Mouse (Mus musculus): ENCODE results near the gene Trim33.

DNA sequence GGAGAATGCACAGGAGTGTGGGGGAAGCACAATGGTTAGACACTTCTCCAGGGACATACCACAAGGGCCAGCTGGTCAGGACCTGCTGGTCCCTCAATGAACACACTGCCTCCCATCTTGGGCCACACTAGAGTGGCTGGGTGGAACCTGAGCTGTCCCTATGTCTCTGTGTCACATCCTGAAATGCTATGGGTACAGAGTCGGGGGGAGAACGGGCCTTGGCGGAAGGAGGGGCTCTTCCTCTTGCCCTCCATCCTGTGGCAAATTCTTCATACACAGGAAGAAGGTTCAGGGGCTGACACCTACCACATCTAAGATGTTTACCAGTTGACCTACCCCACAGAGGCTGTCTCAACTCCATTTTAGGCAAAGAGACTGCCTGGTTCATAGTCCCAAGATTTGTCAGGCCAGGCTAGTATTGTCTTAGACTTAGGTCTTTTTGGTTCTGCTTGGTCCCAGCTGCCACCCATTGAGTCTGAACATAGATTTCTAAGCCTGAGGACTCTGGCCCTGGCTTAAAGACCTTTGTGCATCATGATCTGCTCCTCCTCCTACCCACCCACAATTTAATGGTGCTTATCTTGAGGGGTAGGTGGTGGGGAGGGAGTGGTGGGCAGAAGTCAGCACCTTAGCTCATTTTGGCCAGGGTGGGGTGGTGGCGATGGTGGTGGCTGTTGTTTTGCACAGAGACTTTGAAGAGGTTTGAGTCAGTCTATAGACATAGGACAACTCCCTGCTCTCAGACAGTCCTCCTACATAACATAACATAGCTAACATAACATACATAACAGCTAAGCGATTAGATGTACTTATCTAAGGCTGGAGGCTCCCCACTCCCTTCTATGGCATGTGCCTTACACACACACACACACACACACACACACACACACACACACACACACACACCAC lies 106.5 kb downstream of the Trim33 start:
- peak; percentile 96 for TF ChIP-seq EP300 (IDR thresholded peaks at IDR 0.05)
- no peak for TF ChIP-seq CTCF (IDR thresholded peaks at IDR 0.05)

Measured in lung, postnatal 0 days (tissue).